Mouse (Mus musculus): ENCODE measurements around the gene Pam16.

- no peak for TF ChIP-seq CTCF (IDR thresholded peaks at IDR 0.05; ENCODE audit: borderline replicate concordance, extremely low read depth, insufficient read depth, insufficient read length)
- no peak for TF ChIP-seq POLR2A (IDR thresholded peaks at IDR 0.05; ENCODE audit: borderline replicate concordance, extremely low read depth, insufficient read depth, insufficient read length, poor library complexity, severe bottlenecking)
Observed at GRCm38 (mm10) chr16:4640267-4641005, 15.6 kb upstream of the Pam16 start.
